Mouse (Mus musculus): ENCODE results near the gene Spock2.
"Not testable (repeated sequence)": the region's sequence is repeated elsewhere in the genome, so short reads cannot be mapped to it uniquely, and the experiment has no call there.

Spock2 gene

GRCm38 (mm10) chr10:60108321-60109111 is 2.5 kb downstream of the Spock2 start:
- DNase-seq, result no peak

- DNase-seq, result peak; percentile 52
These were observed 3.3 kb downstream of the Spock2 start for GRCm38 (mm10) chr10:60109336-60109735.

GRCm38 (mm10) chr10:60109989-60110388 is 4.0 kb downstream of the Spock2 start:
- no peak for DNase-seq

GRCm38 (mm10) chr10:60110908-60111475 is 5.0 kb downstream of the Spock2 start:
- DNase-seq, result no peak

- no peak for DNase-seq
These were observed 8.1 kb downstream of the Spock2 start for GRCm38 (mm10) chr10:60113965-60114690.

- peak; percentile 90 for DNase-seq
These were observed 9.5 kb downstream of the Spock2 start for GRCm38 (mm10) chr10:60115345-60116185.

- DNase-seq, result no peak
These were observed 11.0 kb downstream of the Spock2 start for GRCm38 (mm10) chr10:60116997-60117396.

- DNase-seq, result no peak
These were observed 12.4 kb downstream of the Spock2 start for GRCm38 (mm10) chr10:60118464-60118863.

GRCm38 (mm10) chr10:60120630-60121029 is 14.6 kb downstream of the Spock2 start:
- DNase-seq, result no peak

- peak; percentile 40 for DNase-seq
These were observed 18.1 kb downstream of the Spock2 start for GRCm38 (mm10) chr10:60124078-60124477.

- no peak for DNase-seq
These were observed 19.7 kb downstream of the Spock2 start for GRCm38 (mm10) chr10:60125529-60126327.

GRCm38 (mm10) chr10:60128287-60128686 is 22.3 kb downstream of the Spock2 start:
- no peak for DNase-seq

GRCm38 (mm10) chr10:60130504-60130903 is 24.5 kb downstream of the Spock2 start:
- no peak for DNase-seq

GRCm38 (mm10) chr10:60133501-60133900 is 27.5 kb downstream of the Spock2 start:
- DNase-seq, result no peak

- no peak for DNase-seq
These were observed 28.2 kb downstream of the Spock2 start for GRCm38 (mm10) chr10:60134201-60134600.

GRCm38 (mm10) chr10:60136010-60136409 is 30.0 kb downstream of the Spock2 start:
- DNase-seq, result not testable (repeated sequence)

GRCm38 (mm10) chr10:60136935-60137334 is 30.9 kb downstream of the Spock2 start:
- DNase-seq, result no peak

GRCm38 (mm10) chr10:60138680-60139079 is 32.7 kb downstream of the Spock2 start:
- no peak for DNase-seq

GRCm38 (mm10) chr10:60140751-60141150 is 34.7 kb downstream of the Spock2 start:
- DNase-seq, result no peak

GRCm38 (mm10) chr10:60141656-60142160 is 35.7 kb downstream of the Spock2 start:
- DNase-seq, result no peak

GRCm38 (mm10) chr10:60147510-60148047 is 41.6 kb downstream of the Spock2 start:
- not testable (repeated sequence) for DNase-seq

All from retina, postnatal 1 day (tissue).